In genomic region chr11:95583396-95583795, GRCm38 (mm10) we compare ENCODE assay signal across 20 mouse cellular contexts.
"Had no signal": no experiment of that assay in that cellular context is flagged by ENCODE, and none has a peak within 500 bp of the region (broad histone marks: within the 10 kb centered on the region; RNA-seq: fewer than 3 reads in every experiment).

No protein-coding gene starts in this region.

- H3K27ac ChIP-seq: kidney, embryonic 15.5 days; liver, embryonic 12.5 days; liver, embryonic 15.5 days; macrophage; midbrain, embryonic 12.5 days; midbrain, embryonic 15.5 days; neural tube, embryonic 13.5 days had no signal

- DNase-seq: kidney, adult 11 months; kidney, adult 8-10 months; kidney, postnatal 10 days; kidney, postnatal 36 days; left cerebral cortex, postnatal 4 days; liver; lung, embryonic 14.5 days; retina, postnatal 1 day; right cerebral cortex, postnatal 25 days; thymus, adult 18-20 months; thymus, postnatal 36 days had no signal

- H3K9me3 ChIP-seq: kidney, embryonic 15.5 days; limb, embryonic 13.5 days; liver, embryonic 12.5 days; liver, embryonic 15.5 days; midbrain, embryonic 12.5 days; midbrain, embryonic 15.5 days; neural tube, embryonic 13.5 days had no signal

- ATAC-seq: liver, embryonic 12.5 days; lung, postnatal 0 days; midbrain, embryonic 15.5 days had no signal

- H3K4me3 ChIP-seq: kidney, embryonic 15.5 days; limb, embryonic 13.5 days; liver, embryonic 12.5 days; liver, embryonic 15.5 days; midbrain, embryonic 12.5 days; midbrain, embryonic 15.5 days had no signal

- H3K9ac ChIP-seq: kidney, embryonic 15.5 days; limb, embryonic 13.5 days; liver, embryonic 12.5 days; liver, embryonic 15.5 days; lung, embryonic 14.5 days; midbrain, embryonic 12.5 days; midbrain, embryonic 15.5 days; neural tube, embryonic 13.5 days had no signal

- H3K36me3 ChIP-seq: kidney, embryonic 15.5 days; limb, embryonic 13.5 days; liver, embryonic 12.5 days; liver, embryonic 15.5 days; midbrain, embryonic 12.5 days; midbrain, embryonic 15.5 days; neural tube, embryonic 13.5 days had no signal

- H3K4me2 ChIP-seq: kidney, embryonic 15.5 days; limb, embryonic 13.5 days; liver, embryonic 12.5 days; liver, embryonic 15.5 days; lung, embryonic 14.5 days; midbrain, embryonic 12.5 days; midbrain, embryonic 15.5 days had no signal
